Mouse (Mus musculus) urinary bladder, postnatal 4 days (tissue): Measurements from ENCODE around the gene Shc1.
A peak's percentile ranks its signal among the peaks of the same experiment; 100 is the strongest.

Source experiments
- DNase-seq, 2 experiments: peaks; one replicate each; pipeline ENCODE4 v3.0.0; 2021 to 2022; ENCODE audit warnings: low spot score in 2 of 2

Shc1 gene

DNA sequence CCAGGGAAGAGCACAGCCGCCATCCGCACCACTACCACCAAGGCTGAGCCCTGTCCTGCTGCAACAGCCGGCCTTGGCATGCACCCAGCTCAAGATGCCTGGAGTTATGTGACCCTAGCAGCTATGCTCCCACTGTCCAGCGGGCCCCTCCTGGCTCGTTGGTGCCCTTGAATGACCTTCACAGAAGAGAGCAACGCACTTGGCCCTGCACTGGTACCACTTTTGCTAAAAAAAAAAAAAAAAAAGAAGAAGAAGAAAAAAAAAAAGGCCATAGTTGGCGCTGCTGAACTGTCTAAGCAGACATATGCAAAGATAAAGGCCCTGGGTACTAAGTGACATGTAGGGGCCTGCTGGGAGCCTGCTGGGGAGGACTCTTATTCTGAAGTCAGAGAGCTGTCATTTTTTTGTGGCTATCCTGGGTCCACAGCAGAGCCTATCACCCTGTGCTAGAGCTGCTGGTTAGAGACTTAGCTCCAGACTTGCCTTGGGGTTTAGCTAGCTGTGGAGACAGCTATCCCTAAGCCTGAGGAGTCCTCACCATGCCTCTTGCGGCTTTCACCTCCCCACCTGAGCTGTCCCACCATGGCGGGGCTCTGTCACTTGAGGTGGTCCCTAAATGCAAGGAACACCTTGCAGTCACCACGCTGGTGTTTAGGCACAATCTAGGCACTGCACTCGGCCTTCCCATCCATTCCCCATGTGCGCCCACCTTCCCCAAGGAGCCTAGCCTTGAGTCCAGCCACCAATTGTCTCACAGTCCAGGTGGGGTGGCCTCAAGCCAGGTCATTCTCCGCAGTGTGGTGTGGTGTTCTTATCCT lies 30.7 kb downstream of the Shc1 start:
- peak in 1 of 2 experiments; percentile 46 for DNase-seq

DNA sequence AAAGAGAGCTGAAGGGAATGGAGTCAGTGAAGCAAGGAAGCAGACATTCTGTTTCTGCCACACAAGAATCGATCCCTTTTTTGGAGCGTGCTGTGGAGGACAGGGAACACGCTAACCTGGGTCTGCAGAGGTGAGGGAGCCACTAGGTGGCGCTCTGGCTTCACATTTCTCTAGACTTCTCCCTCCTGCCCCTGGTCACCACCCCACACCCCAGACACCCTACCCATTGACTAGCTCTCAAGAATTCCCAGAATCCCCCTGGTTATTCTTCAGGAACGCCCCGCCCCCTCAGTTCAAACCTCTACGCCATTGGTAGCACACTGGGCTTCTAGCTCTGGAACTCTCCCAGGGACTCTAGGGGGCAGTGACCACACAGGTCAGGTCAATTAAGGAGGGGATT lies 31.3 kb downstream of the Shc1 start:
- peak; percentile 55 to 72 for DNase-seq

DNA sequence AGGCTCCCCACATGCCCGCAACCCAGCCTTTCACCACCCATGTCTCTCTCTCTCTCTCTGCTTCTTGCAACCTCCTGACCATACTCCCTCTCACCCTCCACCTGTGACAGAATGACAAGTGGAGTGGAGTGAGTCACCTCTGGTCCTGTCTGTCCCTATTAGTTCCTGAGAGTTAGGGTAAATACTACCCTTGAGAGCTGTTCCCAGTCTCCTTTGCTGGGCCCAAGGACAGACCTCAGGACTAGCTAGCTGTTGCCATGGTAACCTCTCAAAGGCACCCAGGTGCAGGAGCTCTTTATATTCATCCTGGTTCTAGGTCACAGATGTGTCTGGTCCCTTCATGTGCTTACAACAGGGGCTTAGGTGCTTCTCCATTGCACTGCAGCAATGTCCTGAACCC lies 33.7 kb downstream of the Shc1 start:
- DNase-seq: no peak

DNA sequence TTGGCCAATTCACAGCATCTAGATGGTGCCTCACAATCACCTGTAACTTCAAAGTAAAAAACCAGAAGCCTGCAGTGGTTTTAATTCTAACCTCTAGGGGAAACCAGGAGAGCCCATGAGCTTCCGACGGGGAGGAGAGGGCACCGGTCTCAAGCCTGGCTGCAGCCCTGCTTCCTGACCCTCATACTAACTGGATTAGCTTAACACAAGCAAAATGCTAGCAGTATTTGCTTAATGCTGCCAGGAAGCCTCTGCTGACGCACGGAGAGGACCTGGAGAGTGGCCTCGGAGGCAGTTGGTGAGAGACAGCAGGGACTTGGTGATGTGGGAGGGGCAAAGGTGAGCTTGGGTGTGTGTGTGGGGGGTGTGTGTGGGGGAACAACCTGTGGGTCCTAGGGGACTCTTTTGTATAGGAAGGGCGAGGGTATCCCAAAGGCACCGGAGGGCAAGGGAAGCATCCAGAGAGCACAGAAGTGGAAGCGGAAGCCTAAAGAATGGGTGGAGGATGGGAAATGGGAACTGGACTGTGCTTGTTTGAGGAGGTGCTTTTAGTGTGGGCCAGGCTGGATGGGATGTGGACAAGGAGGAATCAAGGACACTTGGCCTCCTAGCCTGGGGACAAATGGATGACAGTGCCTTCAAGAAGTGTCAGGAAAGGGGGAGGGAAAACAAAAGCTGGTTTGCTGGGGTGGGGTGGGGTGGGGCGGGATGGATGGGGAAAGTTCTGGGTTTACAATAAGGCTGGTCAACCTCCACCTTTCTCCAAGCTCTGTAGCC lies 36.3 kb downstream of the Shc1 start, which contains the start of gene Pmvk:
TSS of gene Pmvk (plus strand) at position 141 of the 777 bp plus-strand sequence.
- no peak for DNase-seq

DNA sequence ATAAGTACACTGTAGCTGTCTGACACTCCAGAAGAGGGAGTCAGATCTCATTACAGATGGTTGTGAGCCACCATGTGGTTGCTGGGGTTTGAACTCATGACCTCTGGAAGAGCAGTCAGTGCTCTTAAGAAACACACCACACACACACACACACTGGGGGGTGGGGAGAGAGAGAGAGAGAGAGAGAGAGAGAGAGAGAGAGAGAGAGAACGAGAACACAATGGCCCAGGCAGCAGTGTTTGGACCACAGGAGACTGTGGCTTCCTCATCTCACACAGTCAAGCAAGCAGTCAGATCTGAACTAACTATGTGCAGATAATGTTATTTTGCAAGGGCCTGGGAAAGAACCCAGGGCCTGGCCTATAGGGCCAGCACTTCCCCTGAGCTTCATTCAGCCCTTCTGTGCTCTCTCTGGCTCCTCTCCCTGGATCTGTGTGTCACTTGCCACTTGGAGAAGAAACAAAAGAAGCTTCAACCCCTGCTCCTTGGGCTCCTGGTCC lies 37.6 kb downstream of the Shc1 start:
- no peak for DNase-seq

DNA sequence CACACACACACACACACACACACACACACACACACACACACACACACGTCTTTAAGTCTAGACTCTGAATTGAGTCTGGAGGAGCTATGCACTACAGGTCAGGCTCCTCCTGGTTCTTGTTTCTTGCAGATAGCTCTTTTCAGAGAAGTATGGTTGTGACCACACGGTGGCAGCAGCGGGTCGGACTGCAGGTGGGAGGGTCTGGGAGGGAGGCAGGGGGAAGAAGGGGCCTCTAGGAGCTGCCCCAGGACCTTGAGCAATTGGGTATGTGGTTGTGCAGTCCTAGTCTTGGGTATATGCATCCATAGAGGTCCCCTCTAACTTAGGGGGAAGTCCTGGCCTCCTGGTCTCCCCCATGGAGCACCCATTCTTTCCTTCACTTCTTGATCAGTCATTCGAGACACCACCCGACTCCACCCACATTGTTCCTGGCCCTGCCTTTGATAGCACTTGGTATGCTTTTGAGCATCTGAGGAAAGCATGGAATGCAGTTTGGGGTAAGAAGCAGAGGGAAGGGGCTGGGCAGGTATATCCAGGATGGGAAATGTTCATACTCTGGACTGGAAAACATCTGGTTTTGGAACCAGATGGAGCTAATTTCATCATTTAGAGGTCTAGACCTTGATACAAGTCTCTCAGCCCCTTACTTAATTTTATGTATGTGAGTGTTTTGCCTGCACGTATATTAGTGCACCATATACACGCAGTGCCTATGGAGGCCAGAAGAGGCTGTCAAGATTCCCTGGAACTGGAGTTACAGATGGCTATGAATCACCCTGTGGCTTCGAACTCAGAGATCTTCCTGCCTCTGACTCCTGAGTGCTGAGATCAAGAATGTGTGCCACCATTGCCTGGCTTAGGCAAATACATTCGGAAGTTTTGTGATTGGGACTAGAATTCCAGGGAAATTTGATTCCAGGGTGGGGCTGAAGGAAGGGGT lies 38.8 kb downstream of the Shc1 start:
- peak in 1 of 2 experiments; percentile 73 for DNase-seq

DNA sequence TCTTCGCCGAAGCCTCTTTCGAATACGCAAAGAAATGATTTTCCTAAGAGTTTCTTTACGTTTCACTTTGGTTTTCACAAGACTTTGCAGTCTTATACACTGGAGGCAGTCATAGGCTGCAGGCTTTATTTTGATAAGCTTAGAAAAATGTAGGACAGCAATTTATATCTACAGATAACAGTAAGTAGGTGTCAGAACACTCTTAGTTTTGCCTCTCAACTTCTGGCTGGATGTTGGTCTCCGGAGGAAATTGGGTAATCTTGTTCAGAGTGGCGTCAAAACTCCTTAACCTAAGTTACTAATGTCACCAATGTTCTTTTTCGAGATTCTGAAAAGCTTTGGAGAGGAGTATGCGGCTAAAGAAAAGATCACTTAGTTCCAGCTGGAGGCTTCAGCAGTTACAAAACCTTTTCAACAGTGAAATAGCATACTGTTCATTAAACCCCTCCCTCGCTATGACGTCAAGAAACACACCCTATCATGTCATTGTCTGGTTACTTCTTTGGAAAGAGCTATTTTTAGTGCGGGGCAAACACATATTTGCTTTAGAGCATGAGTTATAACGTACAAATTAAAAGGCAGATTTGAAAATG lies 40.2 kb downstream of the Shc1 start:
- DNase-seq: no peak

DNA sequence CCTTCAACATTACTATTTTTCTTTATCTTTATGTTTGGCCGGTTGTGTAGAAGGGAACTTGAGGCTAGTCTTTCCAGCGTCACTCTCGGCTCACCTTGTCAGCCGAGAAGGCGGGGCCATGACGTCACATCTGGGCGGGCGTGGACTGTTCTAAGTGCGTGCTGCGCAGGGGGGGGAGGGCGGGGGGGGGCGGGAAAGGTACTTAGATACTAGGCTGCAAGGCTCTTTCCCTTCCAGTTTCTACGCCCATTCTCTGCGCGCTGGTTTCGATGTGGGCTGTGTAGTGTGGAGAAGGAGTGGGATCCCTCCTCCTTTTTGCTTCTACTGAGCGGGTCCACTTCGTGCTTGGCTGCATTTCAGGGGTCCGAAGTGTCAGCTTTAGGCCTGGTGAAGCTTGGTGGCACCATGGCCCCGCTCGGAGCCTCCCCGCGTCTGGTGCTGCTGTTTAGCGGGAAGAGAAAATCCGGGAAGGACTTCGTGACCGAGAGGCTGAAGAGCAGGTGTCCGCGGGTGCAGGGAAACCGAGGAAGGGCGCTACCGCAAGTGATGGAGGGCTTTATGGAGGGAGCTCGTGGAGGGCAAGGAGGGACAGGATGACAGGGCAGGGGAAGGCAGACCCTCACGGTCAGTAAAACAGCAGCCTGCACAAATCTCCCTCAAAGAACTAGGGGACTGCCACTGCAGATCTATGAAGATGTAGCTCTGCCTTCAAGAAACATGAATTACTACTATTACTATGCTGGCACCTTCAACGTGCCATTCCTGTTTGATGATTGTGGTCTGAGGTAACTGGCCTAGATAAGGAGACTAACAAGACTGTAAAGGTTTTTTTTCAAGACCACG lies 40.9 kb downstream of the Shc1 start:
- peak; percentile 83 to 95 for DNase-seq

DNA sequence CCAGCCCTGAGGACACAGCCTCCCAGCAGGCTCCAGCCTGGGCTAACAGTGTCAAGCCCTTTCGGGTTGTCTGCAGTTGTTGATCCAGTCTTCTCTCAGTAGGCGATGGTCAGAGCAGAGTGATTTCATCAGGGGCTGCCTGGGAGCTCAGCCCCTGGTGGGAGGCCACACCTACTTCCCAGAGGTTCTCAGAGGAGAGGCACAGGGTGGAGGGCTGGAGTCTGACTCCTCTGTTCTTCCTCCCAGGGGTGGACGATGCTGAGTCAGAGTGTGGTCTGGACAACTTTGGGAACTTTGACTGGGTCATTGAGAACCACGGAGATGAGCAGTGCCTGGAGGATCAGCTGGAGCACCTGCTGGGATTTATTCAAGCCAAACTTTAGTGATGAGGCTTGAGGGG lies 50.0 kb downstream of the Shc1 start:
- DNase-seq: no peak

DNA sequence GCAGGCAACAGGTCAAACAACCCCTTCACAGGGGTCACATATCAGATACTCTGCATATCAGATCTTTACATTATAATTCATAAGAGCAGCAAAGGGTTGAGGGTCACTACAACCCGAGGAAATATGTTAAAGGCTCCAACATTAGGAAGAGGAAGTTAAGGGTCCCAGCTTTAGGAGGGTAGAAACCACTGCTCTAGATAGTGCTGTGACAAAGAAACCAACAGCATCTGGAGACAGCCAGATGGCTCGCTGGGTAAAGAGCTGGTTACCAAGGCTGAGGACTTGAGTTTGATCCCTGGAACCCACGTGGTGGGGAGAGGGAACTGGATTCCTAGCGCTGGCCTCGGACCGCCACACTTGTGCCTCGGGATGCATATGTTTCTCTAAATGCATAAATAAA lies 54.0 kb downstream of the Shc1 start:
- DNase-seq: no peak

DNA sequence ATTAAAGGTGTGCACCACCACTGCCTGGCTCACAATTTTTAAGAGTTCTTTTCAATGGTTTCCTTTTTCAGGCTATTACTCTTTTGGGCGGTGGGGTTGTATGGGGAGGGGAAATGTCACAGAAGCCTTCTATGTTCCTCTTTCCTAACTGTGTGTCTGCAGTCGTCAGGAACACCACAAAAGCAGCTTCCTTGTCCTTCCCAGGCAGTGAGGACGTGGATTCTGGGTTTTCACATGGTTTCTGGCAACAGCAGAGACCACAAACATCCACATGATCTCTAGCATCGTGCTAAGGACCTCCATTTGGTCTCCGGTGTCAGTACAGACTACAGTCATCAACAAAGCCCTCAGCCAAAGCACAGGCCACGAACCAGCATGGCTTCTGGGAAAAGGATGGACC lies 55.6 kb downstream of the Shc1 start:
- no peak for DNase-seq

DNA sequence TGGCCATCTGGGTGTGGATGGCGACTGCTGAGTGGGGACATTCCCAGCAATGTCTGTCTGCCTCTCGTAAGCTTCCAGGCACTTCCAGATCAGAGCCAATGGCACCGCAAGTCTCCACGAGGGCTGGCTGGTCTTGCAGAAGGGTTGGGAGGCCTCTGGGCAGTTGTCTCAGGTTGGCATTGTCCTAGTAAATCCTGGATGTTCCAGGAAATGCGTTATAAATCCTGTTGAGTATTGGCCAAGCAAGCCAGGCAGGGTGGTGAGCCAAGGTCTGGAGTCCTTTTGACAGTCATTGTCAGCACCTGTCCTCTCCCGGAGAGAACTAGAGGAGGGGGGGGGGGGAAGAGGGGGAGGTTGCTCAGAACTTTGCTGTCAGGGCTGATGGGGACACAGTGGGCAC lies 60.8 kb downstream of the Shc1 start:
- DNase-seq: no peak
